Mouse (Mus musculus) activated CD4-positive, CD25-positive, alpha-beta regulatory T cell, adult 4 months (primary cell): Measurements from ENCODE around the gene Tmem232. TPM values are rescaled to one million over a fixed set of nuclear protein-coding genes. Genes with fewer than 3 reads are reported as not detected.

Experiments used
- polyA plus RNA-seq, 2 experiments: library from polyadenylated mRNA; unstranded; fragments of 100-300 nt; shearing (Covaris generic); gene quantifications; one replicate each; pipeline ENCODE4 v1.2.1; 2017

Gene Tmem232
- polyA plus RNA-seq, 2 experiments from 2014 or later: not detected

Other genes starting within 250 kb of the Tmem232 start
- 10 to 100 TPM; 23.3 to 44.9 TPM for gene Vapa, start 72.8 kb upstream of the Tmem232 start, polyA plus RNA-seq
- not detected for gene Txndc2, start 101.4 kb upstream of the Tmem232 start, polyA plus RNA-seq
- gene Rab31, start 232.0 kb upstream of the Tmem232 start, polyA plus RNA-seq: 1 to 10 TPM; 2.6 to 3.0 TPM
- 10 to 100 TPM; 20.0 to 21.8 TPM for gene Ppp4r1, start 241.8 kb upstream of the Tmem232 start, polyA plus RNA-seq